9 mouse cellular contexts compared by ENCODE assay signal in the genomic region with DNA sequence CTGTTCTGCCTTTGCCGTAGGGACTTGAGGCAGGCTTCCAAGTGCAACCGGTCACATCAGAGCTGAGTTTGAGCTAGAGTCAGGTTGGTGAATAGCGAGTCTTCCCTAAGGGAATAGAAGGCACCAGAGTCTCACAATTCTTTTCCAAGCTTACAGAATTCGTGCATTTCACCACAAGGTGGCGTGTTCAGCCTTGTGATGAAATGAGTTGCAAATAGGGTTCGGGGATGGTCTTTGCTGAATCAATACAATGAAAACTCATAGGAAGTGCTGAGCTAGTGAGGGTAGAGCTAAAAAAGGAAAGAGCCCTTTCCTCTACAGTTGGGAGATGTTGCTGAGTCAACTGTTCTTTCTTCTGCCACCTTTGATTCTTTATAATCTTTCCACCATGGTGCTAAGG. TPM values are rescaled to one million over a fixed set of nuclear protein-coding genes. Genes with fewer than 3 reads are reported as not detected.
DNase-seq lines count a peak whose midpoint lies in the region; ATAC-seq lines count a peak whose summit lies in the region.
"Had no signal": no experiment of that assay in that cellular context is flagged by ENCODE, and none has a peak within 500 bp of the region (broad histone marks: within the 10 kb centered on the region; RNA-seq: fewer than 3 reads in every experiment).

No protein-coding gene starts in this region.

- 24% methylated on average over 6 of the region's 6 CpGs for WGBS in midbrain, embryonic 10.5 days
- 15% methylated on average over 6 of the region's 6 CpGs for WGBS in midbrain, embryonic 16.5 days
- WGBS in embryonic facial prominence, embryonic 11.5 days, result 20% methylated on average over 6 of the region's 6 CpGs
- 19% methylated on average over 6 of the region's 6 CpGs for WGBS in limb, embryonic 11.5 days

- no peaks in the 10 kb centered on the region for H3K27me3 ChIP-seq in midbrain, embryonic 10.5 days (ENCODE audit: low read depth, poor library complexity, severe bottlenecking)
- no peaks in the 10 kb centered on the region for H3K27me3 ChIP-seq in midbrain, embryonic 16.5 days (ENCODE audit: control insufficient read depth, insufficient read depth, low read depth, low read length)
- no peaks in the 10 kb centered on the region for H3K27me3 ChIP-seq in embryonic facial prominence, embryonic 11.5 days (ENCODE audit: control insufficient read depth, insufficient read depth, low read length)
- no peaks in the 10 kb centered on the region for H3K27me3 ChIP-seq in limb, embryonic 11.5 days (ENCODE audit: control insufficient read depth, insufficient read depth, low read length)

- no peaks in the 10 kb centered on the region for H3K9me3 ChIP-seq in midbrain, embryonic 10.5 days (replicated peaks)
- H3K9me3 ChIP-seq in midbrain, embryonic 16.5 days (replicated peaks; ENCODE audit: control insufficient read depth, low read length, poor library complexity, severe bottlenecking), result no peaks in the 10 kb centered on the region
- no peaks in the 10 kb centered on the region for H3K9me3 ChIP-seq in embryonic facial prominence, embryonic 11.5 days (replicated peaks; ENCODE audit: control insufficient read depth, low read length)
- no peaks in the 10 kb centered on the region for H3K9me3 ChIP-seq in limb, embryonic 11.5 days (ENCODE audit: control insufficient read depth, low read length)

- no peak overlapping the region for H3K27ac ChIP-seq in midbrain, embryonic 10.5 days (replicated peaks)
- H3K27ac ChIP-seq in midbrain, embryonic 16.5 days (ENCODE audit: low read length), result no peak overlapping the region
- H3K27ac ChIP-seq in embryonic facial prominence, embryonic 11.5 days (replicated peaks; ENCODE audit: low read depth, low read length), result no peak overlapping the region
- H3K27ac ChIP-seq in limb, embryonic 11.5 days (replicated peaks; ENCODE audit: low read depth, low read length), result no peak overlapping the region
- H3K27ac ChIP-seq: macrophage had no signal

- H3K9ac ChIP-seq in midbrain, embryonic 16.5 days (ENCODE audit: low read depth, low read length), result no peak overlapping the region
- no peak overlapping the region for H3K9ac ChIP-seq in embryonic facial prominence, embryonic 11.5 days (replicated peaks; ENCODE audit: low read length)
- no peak overlapping the region for H3K9ac ChIP-seq in limb, embryonic 11.5 days (ENCODE audit: low read length)

- H3K4me2 ChIP-seq in midbrain, embryonic 16.5 days (ENCODE audit: low read length), result no peak overlapping the region
- no peak overlapping the region for H3K4me2 ChIP-seq in embryonic facial prominence, embryonic 11.5 days (ENCODE audit: low read depth, low read length)
- H3K4me2 ChIP-seq in limb, embryonic 11.5 days (ENCODE audit: low read depth, severe bottlenecking), result no peak overlapping the region

- DNase-seq in midbrain, embryonic 10.5 days (ENCODE audit: low spot score), result peak; percentile 68
- peak; percentile 82 for DNase-seq in embryonic facial prominence, embryonic 11.5 days (ENCODE audit: low spot score)
- DNase-seq in limb, embryonic 11.5 days (ENCODE audit: low spot score), result peak; percentile 75
- DNase-seq in retina, postnatal 7 days (ENCODE audit: low read depth, low spot score), result peak; percentile 57

- no peak for ATAC-seq in midbrain, embryonic 16.5 days
- peak; percentile 76 for ATAC-seq in activated CD4-positive, CD25-positive, alpha-beta regulatory T cell, adult 4 months
- ATAC-seq in embryonic facial prominence, embryonic 11.5 days (replicated peaks; ENCODE audit: insufficient number of reproducible peaks, low FRiP score, low TSS enrichment, low read depth), result peak; percentile 9; the same call in 1 of the 2 replicates
- ATAC-seq in inflammation-experienced regulatory T-cells, adult 6 months, result peak; percentile 71
- no peak for ATAC-seq in limb, embryonic 11.5 days (ENCODE audit: insufficient number of reproducible peaks, low FRiP score, low TSS enrichment, low read depth)
- no peak for ATAC-seq in erythroid progenitor cell, adult 5-6 weeks (replicated peaks; ENCODE audit: low FRiP score, poor library complexity, severe bottlenecking)

- no peaks in the 10 kb centered on the region for H3K4me1 ChIP-seq in midbrain, embryonic 10.5 days
- peaks cover 3% of the 10 kb centered on the region; the same call in 1 of the 2 replicates for H3K4me1 ChIP-seq in midbrain, embryonic 16.5 days (ENCODE audit: control insufficient read depth, insufficient read depth, low read length)
- H3K4me1 ChIP-seq in embryonic facial prominence, embryonic 11.5 days (ENCODE audit: control insufficient read depth, insufficient read depth, low read length), result no peaks in the 10 kb centered on the region
- H3K4me1 ChIP-seq in limb, embryonic 11.5 days (ENCODE audit: control insufficient read depth, insufficient read depth, low read length), result no peaks in the 10 kb centered on the region

- no peaks in the 10 kb centered on the region for H3K36me3 ChIP-seq in midbrain, embryonic 10.5 days
- no peaks in the 10 kb centered on the region for H3K36me3 ChIP-seq in midbrain, embryonic 16.5 days (ENCODE audit: control insufficient read depth, insufficient read depth, low read length)
- no peaks in the 10 kb centered on the region for H3K36me3 ChIP-seq in embryonic facial prominence, embryonic 11.5 days (replicated peaks; ENCODE audit: control insufficient read depth, insufficient read depth, low read depth, low read length)
- H3K36me3 ChIP-seq in limb, embryonic 11.5 days (ENCODE audit: control insufficient read depth, insufficient read depth, low read length), result no peaks in the 10 kb centered on the region

- H3K4me3 ChIP-seq in midbrain, embryonic 10.5 days, result no peak overlapping the region
- H3K4me3 ChIP-seq in midbrain, embryonic 16.5 days (ENCODE audit: low read depth, low read length), result no peak overlapping the region
- H3K4me3 ChIP-seq in embryonic facial prominence, embryonic 11.5 days (ENCODE audit: low read depth, low read length), result no peak overlapping the region
- no peak overlapping the region for H3K4me3 ChIP-seq in limb, embryonic 11.5 days (ENCODE audit: low read depth, low read length)

RNA-seq across cellular contexts. Expression of gene BC067074, which starts 29.0 kb away (rescaled TPM):
- 1.3 and 1.5 TPM in 2 replicates for polyA plus RNA-seq in midbrain, embryonic 10.5 days (2016; fragmentation: Nextera tagmentation; extraction: Ambion mirVana)
- 0.80 and 0.83 TPM in 2 replicates for polyA plus RNA-seq in midbrain, embryonic 16.5 days (2015; fragmentation: Nextera tagmentation; extraction: Ambion mirVana)
- polyA plus RNA-seq in activated CD4-positive, CD25-positive, alpha-beta regulatory T cell, adult 4 months (2017; shearing (Covaris generic)), result not detected
- 4.9 and 5.0 TPM in 2 replicates for polyA plus RNA-seq in embryonic facial prominence, embryonic 11.5 days (2014; fragmentation: Nextera tagmentation; extraction: Ambion mirVana)
- not detected for polyA plus RNA-seq in inflammation-experienced regulatory T-cells, adult 6 months (2017; shearing (Covaris generic))
- 7.1 and 8.8 TPM in 2 replicates for polyA plus RNA-seq in limb, embryonic 11.5 days (2014; fragmentation: Nextera tagmentation; extraction: Ambion mirVana)
- total RNA-seq in erythroid progenitor cell, adult 5-6 weeks (2015; ENCODE audit: low replicate concordance), result not detected in 2 replicates
- total RNA-seq in erythroid progenitor cell, adult 5-6 weeks (2017; ENCODE audit: low replicate concordance), result not detected in 2 replicates
- polyA plus RNA-seq: macrophage had no signal

Comparison
In these comparisons a context has a peak if more than half of its experiments do, and no peak if none do; other contexts are left out.
1. ATAC-seq: peak in activated CD4-positive, CD25-positive, alpha-beta regulatory T cell, adult 4 months (single experiment), embryonic facial prominence, embryonic 11.5 days (single experiment) and inflammation-experienced regulatory T-cells, adult 6 months (single experiment); none in midbrain, embryonic 16.5 days (single experiment), limb, embryonic 11.5 days (single experiment) and erythroid progenitor cell, adult 5-6 weeks (single experiment).
2. Peak in every context shown above with its lines, with median percentiles within 50 percentile points of each other: DNase-seq.